Mouse (Mus musculus): ENCODE results near the gene Dlg4.

The Dlg4 gene

DNA sequence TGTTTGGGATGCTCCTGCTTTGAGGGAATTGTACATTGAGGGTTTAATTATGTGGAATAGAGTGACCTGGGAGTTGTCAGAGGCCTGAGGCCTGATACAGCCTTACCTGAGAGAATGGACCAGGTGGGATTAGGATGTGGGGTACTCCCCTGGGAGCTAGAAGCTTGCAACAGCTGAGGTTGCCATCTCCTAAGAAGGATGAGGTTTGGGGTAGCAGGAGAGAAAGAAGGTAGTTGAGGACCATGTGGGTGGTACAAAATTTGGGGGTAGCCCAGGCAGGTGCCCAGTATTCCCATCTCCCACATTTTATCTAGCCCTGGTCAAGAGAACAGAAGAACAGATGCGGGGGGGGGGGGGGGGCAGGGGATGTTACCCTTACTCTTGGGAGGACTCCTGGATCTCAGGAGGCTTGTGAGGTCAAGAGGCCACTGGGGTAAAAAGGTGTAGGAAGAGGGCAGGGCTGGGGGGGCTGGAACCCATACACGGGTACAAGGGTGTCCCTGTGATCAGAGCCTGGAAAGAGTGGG lies 2.8 kb downstream of the Dlg4 start:
- intact Hi-C loops (cut with DNase I), result no loop called here

DNA sequence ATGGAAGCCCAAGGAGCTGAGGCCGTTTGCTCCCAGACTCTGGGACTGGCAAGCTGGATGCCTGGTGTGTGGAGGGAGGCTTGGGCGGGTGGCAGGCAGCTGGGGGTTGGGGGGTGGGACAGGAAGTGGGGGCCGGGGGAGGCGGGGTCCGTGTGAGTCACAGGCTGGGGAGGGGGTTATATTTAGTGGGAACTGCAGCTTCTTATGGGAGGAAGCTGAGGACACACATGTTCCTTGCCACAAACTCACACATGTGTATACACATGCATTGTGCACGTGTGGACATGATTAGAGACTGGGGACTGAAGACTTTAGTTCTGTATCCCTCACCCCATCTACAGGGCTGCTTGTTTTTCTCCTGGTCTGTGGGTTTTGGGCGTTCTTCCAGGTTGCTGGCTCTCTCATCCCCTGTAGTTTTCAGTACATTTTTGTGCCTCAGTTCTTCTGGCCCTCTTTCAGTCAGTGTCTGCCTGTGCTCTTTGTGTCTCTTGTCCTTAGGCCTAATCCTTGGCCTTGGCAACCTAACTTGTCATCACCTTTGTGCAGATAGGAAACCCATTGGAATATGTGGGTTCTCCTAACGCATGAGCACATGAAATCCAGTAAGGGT lies 3.4 kb downstream of the Dlg4 start:
- intact Hi-C loops (cut with DNase I), result no loop called here

- intact Hi-C loops (cut with DNase I), result no loop called here
These were observed 4.1 kb downstream of the Dlg4 start for GRCm38 (mm10) chr11:70020731-70021263.

GRCm38 (mm10) chr11:70021264-70022132 lies 4.8 kb downstream of the Dlg4 start:
- intact Hi-C loops (cut with DNase I), result no loop called here

DNA sequence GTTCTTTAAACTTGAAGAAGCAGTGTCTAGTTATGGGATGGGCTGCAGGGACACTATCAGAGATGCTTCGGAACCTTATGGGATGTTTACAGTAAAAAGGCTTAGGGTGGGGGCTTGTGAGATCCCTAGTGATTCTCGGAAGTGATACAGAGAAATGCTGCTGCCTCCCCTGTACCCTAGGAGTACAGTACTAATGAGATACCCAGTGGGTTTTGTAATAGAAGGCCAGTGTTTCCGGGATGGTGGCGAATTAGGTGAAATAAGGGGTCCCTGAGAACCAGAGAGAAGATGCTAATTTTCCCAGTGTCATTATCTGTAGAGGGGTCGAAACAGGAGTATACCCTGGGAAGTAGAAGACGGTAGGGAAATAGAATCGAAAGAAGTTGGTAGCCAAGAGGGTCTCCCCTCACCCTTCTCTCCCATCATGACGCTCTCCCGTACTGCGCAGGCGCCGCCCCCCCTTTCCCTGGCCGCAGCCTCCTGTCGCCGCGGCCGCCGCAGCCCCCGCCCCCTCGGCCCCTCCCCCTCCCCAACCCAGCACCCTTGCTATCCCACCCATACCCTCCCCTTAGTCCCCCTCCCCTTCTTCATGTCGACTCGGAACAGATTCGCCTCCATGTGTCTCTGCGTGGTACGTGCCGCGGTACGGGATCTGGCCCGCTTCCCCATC lies 6.9 kb downstream of the Dlg4 start:
- intact Hi-C loops (cut with DNase I), result no loop called here

DNA sequence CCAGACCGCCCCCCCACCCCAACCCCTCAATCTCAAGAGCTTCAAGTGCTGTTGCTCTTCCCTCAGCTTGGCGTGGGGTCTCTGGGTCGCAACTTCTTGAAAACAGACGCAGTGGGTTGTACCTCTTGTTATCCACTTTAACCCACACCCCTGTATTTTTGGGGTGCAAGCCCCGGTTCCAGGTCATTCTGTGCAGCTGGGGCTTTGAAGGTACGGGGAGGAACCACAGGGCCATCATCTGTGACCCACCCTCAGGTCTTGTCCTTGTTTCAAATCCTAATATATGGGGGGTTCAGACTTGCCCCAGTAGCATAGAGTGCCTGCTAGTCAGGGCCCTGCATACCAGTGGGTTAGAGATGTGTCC lies 7.4 kb downstream of the Dlg4 start:
- intact Hi-C loops (cut with DNase I), result no loop called here

- intact Hi-C loops (cut with DNase I), result no loop called here
These were observed 9.9 kb downstream of the Dlg4 start for GRCm38 (mm10) chr11:70026689-70027088.

DNA sequence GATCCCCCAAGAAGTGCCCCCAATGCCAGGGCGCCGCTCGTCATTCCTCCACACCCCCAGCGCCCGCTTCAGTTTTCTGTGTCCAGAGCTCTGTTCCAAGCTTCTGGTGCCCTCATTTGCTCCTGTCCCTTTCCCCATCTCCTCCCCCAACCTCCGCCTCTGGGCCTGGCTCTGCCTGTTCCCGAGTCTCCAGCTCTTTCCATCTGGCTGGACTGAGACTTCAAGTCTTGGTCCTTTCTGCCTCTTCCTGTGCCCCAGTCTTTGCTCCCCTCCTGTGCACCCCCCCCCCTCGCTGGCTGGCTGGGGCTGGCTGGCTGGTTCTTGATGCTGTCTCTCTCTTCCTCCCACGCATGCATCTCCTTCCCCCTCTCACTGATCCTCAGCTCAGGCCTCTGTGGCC lies 10.7 kb downstream of the Dlg4 start:
- intact Hi-C loops (cut with DNase I), result no loop called here

DNA sequence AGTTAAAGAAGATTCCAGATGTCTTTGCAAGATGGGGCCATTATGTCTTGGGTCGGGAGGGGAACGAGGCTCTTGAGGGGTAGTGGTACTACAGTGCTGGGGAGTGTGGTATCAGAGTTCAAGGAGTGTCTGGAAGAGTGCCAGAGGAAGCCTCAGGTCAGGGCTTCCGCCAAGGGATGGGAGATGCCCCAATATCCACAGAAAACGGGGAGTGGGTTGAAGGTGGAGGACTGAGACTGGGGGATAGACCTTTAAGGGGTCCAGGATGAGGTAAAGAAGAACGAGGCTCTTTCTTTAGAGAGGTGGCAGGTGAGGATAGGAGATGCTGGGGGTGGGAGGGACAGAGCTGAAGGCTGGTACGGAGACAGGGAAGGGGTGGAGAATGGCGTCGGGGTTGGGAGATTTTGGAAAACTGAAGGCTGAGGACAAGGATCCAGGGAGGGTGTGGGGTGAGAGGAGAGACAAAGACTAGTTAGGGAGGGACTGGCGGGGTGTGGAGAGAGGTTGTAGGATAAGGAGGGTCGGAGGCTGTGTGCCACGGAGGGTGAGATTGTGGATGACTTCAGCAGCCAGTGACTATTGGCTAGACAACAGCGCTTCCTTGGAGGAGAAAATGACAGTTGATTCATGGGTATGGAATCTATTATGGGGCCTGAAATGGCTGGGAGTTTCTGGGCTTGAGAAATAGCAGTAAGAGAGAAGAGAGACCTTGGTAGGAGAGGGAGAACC lies 11.8 kb downstream of the Dlg4 start:
- intact Hi-C loops (cut with DNase I), result no loop called here

DNA sequence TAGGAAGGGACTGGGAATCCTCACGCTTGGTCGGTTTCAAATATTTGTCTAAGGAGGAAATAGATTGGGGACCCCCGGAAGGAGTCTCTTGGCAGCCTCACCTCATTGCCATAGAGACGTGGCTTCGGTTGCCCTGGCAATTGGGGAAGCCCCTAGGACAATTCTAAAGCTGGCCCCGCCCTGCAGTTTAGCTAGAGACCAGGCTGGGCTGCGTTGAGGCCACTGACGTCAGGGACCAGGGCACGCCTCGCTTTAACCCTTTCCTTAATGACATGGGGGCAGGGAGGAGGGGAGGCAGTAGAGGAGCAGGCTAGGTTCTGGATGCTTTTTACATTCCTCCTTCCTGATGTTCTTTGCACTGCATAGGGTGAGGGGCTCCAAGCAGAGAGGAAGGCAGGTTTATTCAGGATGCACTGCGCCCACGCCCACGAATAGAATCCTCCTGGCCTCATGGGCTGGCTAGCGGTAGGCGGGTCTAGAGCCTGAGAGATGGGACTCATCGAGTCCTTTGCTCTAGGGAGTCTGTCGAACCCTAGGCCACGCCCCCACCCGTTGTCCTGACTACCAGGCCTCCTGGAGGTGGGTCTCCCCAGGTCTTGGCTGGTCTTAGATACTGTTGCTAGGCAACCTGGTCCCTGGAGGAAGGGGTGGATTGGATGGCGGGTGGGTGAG lies 12.5 kb downstream of the Dlg4 start:
- intact Hi-C loops (cut with DNase I), result no loop called here

GRCm38 (mm10) chr11:70029829-70030550 lies 13.2 kb downstream of the Dlg4 start:
- intact Hi-C loops (cut with DNase I), result no loop called here

- intact Hi-C loops (cut with DNase I), result no loop called here
These were observed 14.0 kb downstream of the Dlg4 start for GRCm38 (mm10) chr11:70030651-70031320.

- intact Hi-C loops (cut with DNase I), result no loop called here
These were observed 14.6 kb downstream of the Dlg4 start for GRCm38 (mm10) chr11:70031321-70031670.

DNA sequence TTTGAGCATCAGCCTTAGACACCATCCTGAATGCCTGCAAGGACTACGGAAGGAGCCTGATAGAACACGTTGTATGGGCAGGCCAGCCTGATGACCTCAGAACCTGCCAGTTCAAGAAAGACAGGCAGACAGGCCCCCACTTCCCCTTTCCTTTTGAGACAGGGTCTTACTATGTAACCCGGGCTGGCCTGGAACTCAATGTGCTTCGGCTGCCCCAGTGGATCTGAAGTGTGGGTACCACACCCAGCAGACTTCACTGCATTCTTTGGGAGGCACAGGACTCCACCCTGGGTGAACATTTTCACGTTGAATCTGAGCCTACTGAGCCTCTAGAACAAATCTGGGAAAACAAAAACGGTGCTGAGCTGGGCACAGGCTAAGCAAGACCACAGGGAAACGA lies 21.4 kb downstream of the Dlg4 start:
- intact Hi-C loops (cut with DNase I), result no loop called here

- intact Hi-C loops (cut with DNase I), result no loop called here
These were observed 22.9 kb downstream of the Dlg4 start for GRCm38 (mm10) chr11:70039631-70040030.

DNA sequence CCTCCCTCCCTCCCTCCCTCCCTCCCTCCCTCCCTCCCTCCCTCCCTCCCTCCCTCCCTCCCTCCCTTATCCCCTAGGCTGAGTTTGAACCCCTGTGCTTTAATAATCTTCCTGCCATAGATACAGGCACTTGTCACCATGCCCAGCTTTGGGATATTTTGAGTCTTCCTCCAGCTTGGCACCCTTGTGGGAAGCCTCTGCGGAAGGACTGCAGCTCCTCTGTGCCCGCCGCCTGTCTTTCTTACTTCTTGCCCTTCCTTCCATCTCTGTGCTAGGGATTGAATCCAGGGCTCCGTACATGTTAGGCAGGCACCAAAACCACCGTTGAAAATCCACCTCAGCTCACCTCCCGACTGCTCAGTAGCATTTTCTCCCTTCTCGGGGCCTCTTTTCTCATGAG lies 23.4 kb downstream of the Dlg4 start:
- intact Hi-C loops (cut with DNase I), result no loop called here

GRCm38 (mm10) chr11:70042309-70043085 lies 25.8 kb downstream of the Dlg4 start:
- intact Hi-C loops (cut with DNase I), result no loop called here

- intact Hi-C loops (cut with DNase I), result no loop called here
These were observed 26.9 kb downstream of the Dlg4 start for GRCm38 (mm10) chr11:70043665-70044064.

GRCm38 (mm10) chr11:70045435-70045834 lies 28.7 kb downstream of the Dlg4 start:
- intact Hi-C loops (cut with DNase I), result no loop called here
